Mouse (Mus musculus): ENCODE data around the gene Srarp.

Srarp gene

GRCm38 (mm10) chr4:141391293-141391692 lies 44.6 kb downstream of the Srarp start:
- ChIA-PET CTCF (no interaction called here), POLR2A (interaction anchor here in 1 of 4 experiments (1.0 to 1.2 kb wide), 2 partner anchors 9 to 371 kb away, joined by 3 read pairs; no protein-coding TSS in a partner anchor)

DNA sequence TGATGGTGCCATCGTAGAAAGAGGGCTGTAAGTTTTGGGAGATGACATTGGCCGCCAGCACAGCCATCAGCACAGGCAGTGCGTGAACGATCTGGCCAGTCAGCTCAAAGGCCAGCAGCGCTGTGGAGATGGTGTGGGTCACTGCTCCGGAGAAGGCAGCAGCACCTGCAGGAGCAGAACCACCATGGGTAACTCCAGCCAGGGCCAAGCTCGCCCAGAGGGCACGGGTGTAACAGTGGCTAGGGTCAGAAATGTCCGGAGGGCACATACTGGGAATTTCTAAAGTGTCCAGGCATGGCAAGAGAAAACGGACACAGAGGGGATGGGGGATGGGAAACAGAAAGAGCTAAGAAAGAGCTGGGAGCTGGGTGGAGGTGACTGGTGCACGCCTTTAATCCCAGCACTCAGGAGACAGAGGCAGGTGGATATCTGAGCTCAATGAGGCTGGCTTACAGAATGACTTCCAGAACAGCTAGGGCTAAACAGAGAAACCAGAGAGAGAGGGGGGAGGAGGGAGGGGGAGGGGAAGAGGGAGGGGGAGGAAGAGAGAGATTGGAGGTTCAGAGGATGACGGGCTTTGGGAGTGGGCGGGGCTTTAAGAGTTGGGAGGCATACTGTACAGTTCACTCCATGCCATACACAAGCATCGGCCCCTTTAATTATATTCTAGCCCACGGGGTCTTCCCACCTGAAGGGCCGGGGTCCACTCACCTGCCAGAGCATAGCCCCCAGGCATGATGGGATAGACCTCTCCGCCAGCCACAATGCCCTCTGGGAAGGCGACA lies 46.3 kb downstream of the Srarp start:
- ChIA-PET CTCF (interaction anchor here (0.5 to 3.4 kb wide), 15 partner anchors 10 to 1110 kb away, joined by 3 to 33 read pairs (median 4); no protein-coding TSS in a partner anchor), POLR2A (interaction anchor here (0.5 to 2.1 kb wide), 29 partner anchors 9 to 688 kb away, joined by 3 to 9 read pairs (median 3); partner anchors contain the start of gene Clcnka (in 1 of the 4))

DNA sequence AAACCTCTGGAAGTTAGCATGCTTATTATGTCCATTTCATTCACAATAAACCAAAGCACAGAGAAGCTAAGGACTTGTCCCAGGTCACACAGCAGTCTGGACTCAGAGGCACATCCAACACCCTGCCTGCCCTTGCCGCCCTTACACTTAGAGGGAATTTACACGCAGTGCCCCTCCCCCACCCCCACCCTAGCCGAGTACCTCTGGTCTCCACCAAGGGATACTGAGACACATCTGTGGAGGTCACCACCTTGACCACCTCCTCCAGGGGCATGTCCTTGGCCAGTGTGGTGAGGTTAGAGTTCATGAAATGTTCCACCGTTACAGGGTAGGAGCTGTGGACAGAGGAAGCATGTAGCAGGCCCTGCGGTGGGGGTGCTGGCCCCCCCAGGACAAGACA lies 48.0 kb downstream of the Srarp start:
- ChIA-PET CTCF (interaction anchor here (0.5 to 3.4 kb wide), 67 partner anchors 8 to 1583 kb away, joined by 3 to 33 read pairs (median 3); partner anchors contain the start of genes Clcnka (in 3 of the 4) and Slc25a34 (in 1 of the 4)), POLR2A (interaction anchor here in 3 of 4 experiments (0.6 to 2.0 kb wide), 12 partner anchors 10 to 189 kb away, joined by 3 to 9 read pairs (median 4); partner anchors contain the start of genes Clcnka (in 1 of the 3) and Fam131c (in 1 of the 3))

- CTCF ChIA-PET, result interaction anchor here (0.5 to 3.4 kb wide), 66 partner anchors 9 to 1994 kb away, joined by 3 to 33 read pairs (median 4); partner anchors contain the start of genes Clcnka (in 3 of the 4) and Slc25a34 (in 1 of the 4)
- POLR2A ChIA-PET, result interaction anchor here in 3 of 4 experiments (0.6 to 2.0 kb wide), 11 partner anchors 19 to 189 kb away, joined by 3 to 9 read pairs (median 4); partner anchors contain the start of gene Fam131c (in 1 of the 3)
Measured at GRCm38 (mm10) chr4:141387093-141387784, 48.7 kb downstream of the Srarp start.

- POLR2A ChIA-PET, result interaction anchor here in 1 of 4 experiments (1.1 kb wide), 1 partner anchor 187 kb away, joined by 3 read pairs; no protein-coding TSS in a partner anchor
Measured at GRCm38 (mm10) chr4:141386150-141386549, 49.8 kb downstream of the Srarp start.

DNA sequence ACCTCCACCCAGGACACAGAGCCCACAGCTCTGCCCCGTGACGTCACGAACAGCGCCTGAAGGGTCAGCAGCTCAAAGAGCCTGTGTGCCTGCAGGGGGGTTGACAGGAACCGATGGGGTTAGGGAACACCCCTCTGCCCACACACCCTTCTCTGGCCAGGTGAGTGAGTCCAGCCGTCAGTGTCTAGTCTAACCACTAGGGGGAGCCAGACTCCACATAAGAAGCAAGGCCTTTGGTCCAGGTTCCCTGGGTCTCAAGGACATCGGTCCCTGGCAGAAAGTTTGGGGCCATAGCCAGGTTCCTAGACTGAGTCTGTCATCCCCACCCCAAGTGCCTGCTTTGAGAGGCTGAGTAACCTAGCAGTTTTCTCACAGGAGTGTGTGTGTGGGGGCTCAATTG lies 50.6 kb downstream of the Srarp start:
- CTCF ChIA-PET, result interaction anchor here (0.6 to 1.4 kb wide), 23 partner anchors 13 to 446 kb away, joined by 3 to 8 read pairs (median 3); partner anchors contain the start of genes Clcnka (in 1 of the 4) and Fam131c (in 1 of the 4)

More at GRCm38 (mm10) chr4:141386150-141386549, 49.8 kb downstream of the Srarp start:
- CTCF ChIA-PET, result interaction anchor here (0.6 to 1.0 kb wide), 7 partner anchors 18 to 248 kb away, joined by 3 to 5 read pairs (median 3); partner anchors contain the start of gene Tmem82 (in 1 of the 4)

More for the DNA sequence above, 50.6 kb downstream of the Srarp start:
- POLR2A ChIA-PET, result interaction anchor here in 2 of 4 experiments (0.7 to 3.7 kb wide), 6 partner anchors 41 to 238 kb away, joined by 3 to 25 read pairs (median 3); no protein-coding TSS in a partner anchor

Measured in embryonic stem cell, embryonic (primary cell).